Mouse (Mus musculus): ENCODE measurements around the gene Ace. TPM values are rescaled to one million over a fixed set of nuclear protein-coding genes. Genes with fewer than 3 reads are reported as not detected.

The Ace gene
- 0.83 and 0.84 TPM in 2 replicates for polyA plus RNA-seq (2012; rRNA removed)

DNA sequence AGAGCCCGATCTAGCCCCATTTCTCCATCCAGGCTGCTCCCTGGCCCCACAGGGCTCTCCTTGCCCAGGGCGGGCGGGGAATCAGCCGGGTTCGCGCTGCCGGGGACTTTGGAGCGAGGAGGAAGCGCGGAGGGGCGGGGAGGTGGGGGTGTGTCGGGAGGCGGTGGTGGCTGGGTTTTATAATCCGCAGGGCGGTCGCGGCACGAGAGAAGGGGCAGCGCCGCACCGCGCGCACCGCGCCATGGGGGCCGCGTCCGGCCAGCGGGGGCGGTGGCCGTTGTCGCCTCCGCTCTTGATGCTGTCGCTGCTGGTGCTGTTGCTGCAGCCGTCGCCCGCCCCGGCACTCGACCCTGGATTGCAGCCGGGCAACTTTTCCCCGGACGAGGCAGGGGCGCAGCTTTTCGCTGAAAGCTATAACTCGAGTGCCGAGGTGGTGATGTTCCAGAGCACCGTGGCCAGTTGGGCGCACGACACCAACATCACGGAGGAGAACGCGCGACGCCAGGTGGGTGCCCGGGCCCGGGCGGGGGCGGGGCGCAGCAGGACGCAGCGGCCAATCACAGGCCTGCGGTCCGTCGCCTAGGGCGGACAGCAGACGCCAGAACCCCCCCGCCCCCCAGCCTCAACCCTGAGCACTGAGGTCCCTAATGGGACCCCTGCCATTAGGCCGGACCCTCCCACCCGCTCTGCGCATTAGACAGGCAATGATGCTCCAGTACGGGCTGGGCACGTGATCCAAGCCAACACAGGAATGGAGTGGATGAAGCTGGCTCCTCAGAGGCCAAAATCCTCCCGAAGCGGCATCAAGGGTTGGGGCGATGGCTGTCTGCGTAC lies at the start of gene Ace:
Gene Ace (plus strand): TSS at position 205 of the 834 bp plus-strand sequence.

DNA sequence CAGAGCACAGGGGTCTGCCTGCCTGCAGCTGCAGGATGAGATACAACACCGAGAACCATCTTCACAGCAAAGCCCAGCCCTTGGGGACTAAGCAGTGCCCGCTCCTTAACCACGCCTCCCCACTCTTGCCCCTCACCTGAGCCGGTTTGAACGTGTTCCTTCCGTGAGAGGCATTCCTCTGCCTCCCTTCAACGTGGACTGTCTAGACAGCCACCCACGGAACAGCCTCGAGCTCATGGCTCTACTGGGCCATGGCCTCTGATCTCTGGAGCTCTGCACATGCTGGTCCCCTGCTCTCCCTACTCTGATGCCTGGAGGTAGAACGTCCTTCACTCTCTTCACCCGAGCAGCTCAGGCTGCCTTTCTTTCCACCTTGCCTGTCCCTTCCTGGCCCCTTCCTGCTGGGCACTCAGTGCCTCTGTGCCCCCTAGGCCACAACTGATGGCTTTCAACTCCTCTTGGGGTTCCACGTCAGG lies 14.8 kb upstream of the Ace start, which contains the start of gene Cyb561:
Gene Cyb561 (minus strand): TSS at position 426 of the 476 bp plus-strand sequence.

GRCm38 (mm10) chr11:105994375-105994774 lies 26.6 kb downstream of the Ace start, which contains the start of gene Ace3:
Gene Ace3, plus strand, starts transcription at chr11:105994675.

DNA sequence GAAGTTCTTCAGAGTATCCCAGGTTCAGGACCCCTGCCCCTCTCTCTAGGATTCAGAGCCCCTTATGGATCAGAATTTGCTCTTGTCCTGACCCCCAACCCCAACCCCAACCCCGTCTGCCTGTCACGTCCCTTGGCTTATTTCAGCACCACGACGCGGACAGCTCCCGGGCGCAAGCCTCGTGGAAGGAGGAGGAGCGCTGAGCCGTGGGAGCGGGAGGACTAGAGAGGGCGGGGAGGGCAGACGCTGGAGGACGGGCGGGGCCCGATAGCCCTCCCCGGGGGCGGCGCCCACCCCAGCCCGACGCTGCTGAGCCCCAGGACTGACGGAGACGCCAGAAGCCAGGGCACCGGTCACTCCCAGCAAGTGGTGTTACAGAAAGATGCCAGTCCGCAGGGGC lies 40.1 kb downstream of the Ace start, which contains the start of gene Kcnh6:
Gene Kcnh6 (plus strand): TSS at position 304 of the 400 bp plus-strand sequence.

DNA sequence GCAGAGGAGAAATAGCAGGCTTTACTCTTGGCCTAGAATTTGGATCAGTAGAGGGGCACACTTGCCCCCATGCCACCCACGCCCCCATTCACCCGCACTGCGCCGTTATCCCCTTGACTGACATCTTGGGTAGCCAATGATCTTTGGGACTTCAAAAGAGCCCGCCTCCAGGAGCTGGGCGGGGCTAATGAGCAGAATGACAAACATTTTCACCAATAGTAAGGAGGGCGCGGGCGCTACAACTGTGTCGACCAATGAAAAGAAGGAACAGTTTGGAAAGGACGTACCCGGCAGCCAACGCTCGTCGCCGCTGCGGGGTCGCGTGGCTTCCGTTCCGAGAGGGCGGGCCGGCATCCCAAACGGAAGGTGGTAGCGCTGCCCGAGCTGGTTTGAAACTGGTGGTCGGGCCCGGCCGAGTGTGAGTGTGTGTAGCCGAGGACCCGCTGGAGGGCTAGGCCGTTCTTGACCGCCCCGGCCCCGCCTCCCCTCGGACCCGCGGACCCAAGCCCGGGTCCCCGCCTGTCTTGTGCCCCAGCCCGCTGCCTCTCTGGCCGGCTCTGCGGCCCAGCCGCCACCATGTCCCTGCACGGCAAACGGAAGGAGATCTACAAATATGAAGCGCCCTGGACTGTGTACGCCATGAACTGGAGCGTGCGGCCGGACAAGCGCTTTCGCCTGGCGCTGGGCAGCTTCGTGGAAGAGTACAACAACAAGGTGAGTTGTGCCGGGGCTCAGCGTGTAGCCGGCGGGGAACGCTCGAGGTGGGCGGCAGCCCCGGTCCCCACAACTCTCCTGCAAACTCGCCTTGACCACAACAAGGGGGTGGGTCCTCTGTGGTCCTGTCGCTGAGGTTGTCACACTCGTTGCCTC lies 69.0 kb downstream of the Ace start, which contains the start of gene Dcaf7:
Gene Dcaf7 (plus strand): TSS at position 325 of the 870 bp plus-strand sequence.

Other genes with a start within 250 kb of the Ace start
- 6.1 and 7.9 TPM in 2 replicates for gene Cyb561, start 14.6 kb upstream of the Ace start, polyA plus RNA-seq (2012; rRNA removed)
- gene Ace3, start 26.7 kb downstream of the Ace start, polyA plus RNA-seq (2012; rRNA removed), result not detected in 2 replicates
- gene Kcnh6, start 40.2 kb downstream of the Ace start, polyA plus RNA-seq (2012; rRNA removed), result 0.26 and 0.56 TPM in 2 replicates
- gene Dcaf7, start 68.9 kb downstream of the Ace start, polyA plus RNA-seq (2012; rRNA removed), result 76.5 and 77.4 TPM in 2 replicates
- gene Taco1, start 98.1 kb downstream of the Ace start, polyA plus RNA-seq (2012; rRNA removed), result 18.2 and 20.9 TPM in 2 replicates
- gene Map3k3, start 116.7 kb downstream of the Ace start, polyA plus RNA-seq (2012; rRNA removed), result 27.8 and 36.5 TPM in 2 replicates
- gene Gm10840, start 192.9 kb downstream of the Ace start, polyA plus RNA-seq (2012; rRNA removed), result not detected in 2 replicates
- 76.6 and 184 TPM in 2 replicates for gene Limd2, start 192.9 kb downstream of the Ace start, polyA plus RNA-seq (2012; rRNA removed)
- 27.4 and 46.8 TPM in 2 replicates for gene Strada, start 234.2 kb downstream of the Ace start, polyA plus RNA-seq (2012; rRNA removed)
- gene Ccdc47, start 248.4 kb downstream of the Ace start, polyA plus RNA-seq (2012; rRNA removed), result 56.0 and 102 TPM in 2 replicates
- gene Ddx42, start 249.0 kb downstream of the Ace start, polyA plus RNA-seq (2012; rRNA removed), result 73.2 and 103 TPM in 2 replicates

All from central nervous system, embryonic 11.5 days (tissue).